Mouse (Mus musculus) liver, embryonic 14.5 days (tissue): Measurements from ENCODE around the gene Vhl. TPM values are rescaled to one million over a fixed set of nuclear protein-coding genes. Genes with fewer than 3 reads are reported as not detected.
A peak's percentile ranks its signal among the peaks of the same experiment; 100 is the strongest.

Experiments
- ATAC-seq: fragments of 200-750 bp; cut with Nextera tagmentation; 2 replicates; pipeline ENCODE4 v1.8.0; 2017; ENCODE audit warnings: moderate number of reproducible peaks, mild to moderate bottlenecking, moderate library complexity; ENCODE audit not compliant: insufficient read depth
- DNase-seq, 3 experiments: peaks; one replicate each; pipeline ENCODE4 v3.0.0-alpha.2; 2012 to 2013; ENCODE audit warnings: low read depth in 3 of 3, low spot score in 3 of 3
- H3K27ac ChIP-seq: fragments of 300-500 bp; sonication (generic); 2 replicates; pipeline ENCODE4 v1.5.1; 2014; ENCODE audit warnings: moderate library complexity, mild to moderate bottlenecking, control low read depth, inconsistent platforms
- H3K27me3 ChIP-seq: fragments of 300-500 bp; sonication (generic); 2 replicates; pipeline ENCODE4 v1.6.1; 2014; ENCODE audit warnings: mild to moderate bottlenecking, low read length, moderate library complexity; ENCODE audit not compliant: control insufficient read depth, insufficient read depth
- H3K36me3 ChIP-seq: fragments of 300-500 bp; sonication (generic); replicated peaks from 2 replicates; pipeline ENCODE4 v1.6.1; 2014; ENCODE audit warnings: low read depth; ENCODE audit not compliant: control insufficient read depth, insufficient read depth
- H3K4me1 ChIP-seq, 2 experiments: fragments of 200-500 bp in 1 of 2; fragments of 300-500 bp in 1 of 2; sonication (generic) in 1 of 2; replicated peaks; 2 replicates each; pipeline ENCODE4 v1.6.1; 2012 to 2014; ENCODE audit warnings: antibody characterized with exemption in 1 of 2, inconsistent platforms in 1 of 2, low read length in 1 of 2; ENCODE audit not compliant: control insufficient read depth in 2 of 2, insufficient read depth in 2 of 2
- H3K4me2 ChIP-seq: fragments of 300-500 bp; sonication (generic); 2 replicates; pipeline ENCODE4 v1.6.1; 2014; ENCODE audit warnings: low read depth, mild to moderate bottlenecking, control low read depth, moderate library complexity
- H3K4me3 ChIP-seq, 2 experiments: fragments of 200-500 bp in 1 of 2; fragments of 300-500 bp in 1 of 2; sonication (generic) in 1 of 2; 2 replicates each; pipeline ENCODE4 v1.5.1; 2012 to 2014; ENCODE audit warnings: low read depth in 2 of 2, low read length in 2 of 2, mild to moderate bottlenecking in 2 of 2, control low read depth in 1 of 2, inconsistent platforms in 1 of 2, moderate library complexity in 1 of 2; ENCODE audit not compliant: insufficient read depth in 1 of 2
- H3K9ac ChIP-seq: fragments of 300-500 bp; sonication (generic); replicated peaks from 2 replicates; pipeline ENCODE4 v1.6.1; 2014; ENCODE audit warnings: mild to moderate bottlenecking, control low read depth, moderate library complexity
- H3K9me3 ChIP-seq: fragments of 300-500 bp; sonication (generic); 2 replicates; pipeline ENCODE4 v1.6.1; 2016; ENCODE audit warnings: low read length, mixed read lengths; ENCODE audit not compliant: control insufficient read depth
- CTCF ChIP-seq: IDR thresholded peaks from 2 replicates; pipeline ENCODE4 v1.5.1; 2016; ENCODE audit warnings: antibody characterized with exemption, low read depth, control low read depth
- EP300 ChIP-seq: IDR thresholded peaks from 2 replicates; pipeline ENCODE4 v1.6.1; 2016; ENCODE audit warnings: antibody characterized with exemption, low read depth
- WGBS: fragments of 180-500 bp; shearing (Covaris S2); extraction: QIAGEN DNeasy Blood & Tissue Kit; methylation state at CpG from one replicate; pipeline ENCODE4 v1.1.7; 2014; ENCODE audit not compliant: insufficient replicate concordance; 5-methylcytosine and 5-hydroxymethylcytosine counted together
- polyA plus RNA-seq, 2 experiments: library from polyadenylated mRNA; depleted of rRNA in 1 of 2; stranded (reverse) in 1 of 2; unstranded in 1 of 2; fragments of >200 nt; fragmentation: Nextera tagmentation in 1 of 2; extraction: Ambion mirVana in 1 of 2; gene quantifications; 2 replicates each; pipeline versions ENCODE4 v1.2.1 to v1.2.3; 2012 to 2014

Vhl gene
- polyA plus RNA-seq, 2 experiments = 3.9 to 7.4 TPM

DNA sequence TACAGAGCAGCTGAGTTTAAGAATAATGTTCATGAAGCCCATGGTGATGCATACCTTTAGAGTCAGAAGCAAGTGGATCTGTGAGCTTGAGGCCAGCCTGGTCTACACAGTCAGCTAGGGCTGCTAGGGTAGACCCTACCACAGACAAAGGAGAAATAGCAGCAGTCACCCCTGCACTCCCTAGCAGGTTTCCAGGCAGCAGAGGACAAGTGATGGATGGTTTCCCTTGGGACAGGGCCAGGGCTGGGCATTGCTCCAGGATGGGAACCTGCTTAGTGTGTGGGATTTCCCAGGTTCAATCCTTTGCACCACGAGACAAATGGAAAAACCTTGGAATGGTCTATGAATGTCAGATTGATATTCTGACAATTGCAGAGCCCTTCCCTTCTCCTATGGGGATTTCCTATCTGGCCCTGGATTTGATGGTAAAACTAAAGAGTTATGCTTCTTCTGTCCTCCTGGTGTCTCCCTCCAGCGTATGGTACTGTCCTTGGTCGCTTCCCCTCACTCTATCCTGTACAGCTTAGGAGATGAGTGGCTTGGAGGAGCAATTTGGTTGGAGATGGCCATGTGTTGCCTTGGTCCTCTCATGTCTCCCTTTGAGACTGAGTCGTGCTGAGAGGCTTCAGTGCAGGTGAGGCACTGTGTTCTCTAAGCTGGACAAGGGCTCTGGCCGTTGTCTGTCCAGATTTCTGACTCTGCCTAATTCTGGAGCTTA, 37.1 kb upstream of the Vhl start:
- H3K4me2 ChIP-seq = no peak overlapping the region
- no peak overlapping the region for H3K27ac ChIP-seq
- no peaks in the 10 kb centered on the region for H3K9me3 ChIP-seq
- WGBS = 78% methylated on average over 5 of the region's 5 CpGs
- TF ChIP-seq CTCF (0 out of 2 replicates have a peak, but pooled peaks have one; percentile 2), EP300 (no peak)
- ATAC-seq = no peak; the same call in 1 of the 2 replicates
- no peak for DNase-seq
- H3K27me3 ChIP-seq = no peaks in the 10 kb centered on the region
- no peak overlapping the region for H3K4me3 ChIP-seq
- no peaks in the 10 kb centered on the region; the same call in 1 of the 2 replicates for H3K36me3 ChIP-seq
- H3K9ac ChIP-seq = no peak overlapping the region
- no peaks in the 10 kb centered on the region for H3K4me1 ChIP-seq

GRCm38 (mm10) chr6:113592637-113593036, 31.1 kb upstream of the Vhl start:
- Histone ChIP-seq H3K4me2 (no peak overlapping the region), H3K4me3 (no peak overlapping the region), H3K27me3 (no peaks in the 10 kb centered on the region), H3K4me1 (no peaks in the 10 kb centered on the region), H3K27ac (no peak overlapping the region), H3K36me3 (no peaks in the 10 kb centered on the region; the same call in 1 of the 2 replicates), H3K9ac (no peak overlapping the region), H3K9me3 (no peaks in the 10 kb centered on the region)
- ATAC-seq = no peak
- 80% methylated on average over 2 of the region's 2 CpGs for WGBS
- no peak for DNase-seq
- TF ChIP-seq CTCF (no peak), EP300 (no peak)

DNA sequence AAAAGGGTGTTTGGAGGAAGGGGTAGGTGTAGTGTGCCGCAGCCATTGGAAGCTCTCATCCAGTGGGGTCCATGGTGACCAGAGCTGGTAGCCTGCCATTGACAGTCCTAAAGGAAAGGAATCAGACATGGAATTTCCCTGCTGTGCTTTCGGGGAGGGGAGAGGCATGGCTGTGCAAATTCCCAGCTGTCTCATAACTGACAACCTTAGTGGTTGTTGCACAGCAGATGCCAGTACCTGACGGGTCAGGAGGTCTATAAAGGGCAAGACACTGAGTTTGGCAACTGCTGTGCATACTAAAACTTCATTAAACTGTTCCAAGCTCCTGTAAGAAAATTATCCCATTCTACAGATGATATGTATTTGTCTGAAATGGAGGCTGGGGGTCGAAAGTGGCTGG, 25.8 kb upstream of the Vhl start:
- no peak overlapping the region for H3K4me3 ChIP-seq
- H3K9me3 ChIP-seq = no peaks in the 10 kb centered on the region
- no peak for TF ChIP-seq CTCF
- no peak for TF ChIP-seq EP300
- no peaks in the 10 kb centered on the region; the same call in 1 of the 2 replicates for H3K36me3 ChIP-seq
- DNase-seq (no peak), ATAC-seq (no peak)
- H3K4me1 ChIP-seq = peaks cover 0 to 4% of the 10 kb centered on the region in 2 experiments; a peak in 2 of 4 replicates
- no peak overlapping the region for H3K27ac ChIP-seq
- H3K4me2 ChIP-seq = no peak overlapping the region
- H3K9ac ChIP-seq = no peak overlapping the region
- WGBS = 83% methylated on average over 4 of the region's 4 CpGs
- no peaks in the 10 kb centered on the region for H3K27me3 ChIP-seq

DNA sequence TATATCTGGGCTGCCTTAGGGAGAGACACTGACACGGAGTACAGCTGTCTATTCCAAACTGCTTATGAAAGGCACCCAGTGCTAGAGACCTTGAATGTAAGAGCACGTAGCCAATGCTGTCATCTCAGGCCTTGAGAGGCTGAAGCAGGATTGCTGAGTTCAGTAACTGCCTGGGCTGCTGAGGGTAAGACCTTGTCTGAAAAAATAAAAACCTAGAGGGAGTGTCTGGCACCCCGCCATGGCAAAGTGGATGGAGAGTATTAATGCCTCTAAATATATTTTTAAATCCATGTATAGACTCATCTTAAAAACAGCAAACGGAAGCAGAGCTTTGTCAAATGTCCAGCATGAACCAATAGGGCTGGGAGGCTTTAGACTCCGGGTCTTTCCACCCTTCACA, 23.9 kb upstream of the Vhl start:
- Histone ChIP-seq H3K36me3 (no peaks in the 10 kb centered on the region; the same call in 1 of the 2 replicates), H3K4me3 (no peak overlapping the region), H3K4me1 (peaks cover 0 to 9% of the 10 kb centered on the region in 2 experiments; a peak in 2 of 4 replicates), H3K27ac (no peak overlapping the region), H3K9ac (no peak overlapping the region), H3K27me3 (no peaks in the 10 kb centered on the region), H3K4me2 (no peak overlapping the region), H3K9me3 (no peaks in the 10 kb centered on the region)
- DNase-seq (no peak), ATAC-seq (no peak)
- TF ChIP-seq EP300 (no peak), CTCF (no peak)
- WGBS = 72% methylated on average over 5 of the region's 5 CpGs

- H3K4me3 ChIP-seq = no peak within 1 kb of the TSS
- ATAC-seq (no peak), DNase-seq (no peak)
- peaks cover 3 to 12% of the 10 kb centered on the region in 2 experiments for H3K4me1 ChIP-seq
- no peaks in the 10 kb centered on the region; the same call in 1 of the 2 replicates for H3K36me3 ChIP-seq
- no peaks in the 10 kb centered on the region for H3K27me3 ChIP-seq
- no peak within 1 kb of the TSS for H3K9ac ChIP-seq
- WGBS = 66% methylated on average over 23 of the region's 23 CpGs
- H3K27ac ChIP-seq = no peak within 1 kb of the TSS
- no peaks in the 10 kb centered on the region for H3K9me3 ChIP-seq
- TF ChIP-seq EP300 (no peak), CTCF (no peak)
- no peak within 1 kb of the TSS for H3K4me2 ChIP-seq
These were observed 23.1 kb upstream of the Vhl start, which contains the start of gene Fancd2os for GRCm38 (mm10) chr6:113600543-113601139. Fancd2os (minus strand) TSS chr6:113600715.
